Mouse (Mus musculus) MEL (cell line): ENCODE measurements around the gene A1bg. TPM values are rescaled to one million over a fixed set of nuclear protein-coding genes. Genes with fewer than 3 reads are reported as not detected.

ENCODE experiments used
- DNase-seq: peaks from one replicate; pipeline ENCODE4 v3.0.0; 2011; ENCODE audit warnings: low read depth, low spot score
- H3K27ac ChIP-seq: 2 replicates; pipeline ENCODE4 v1.5.1; 2012; ENCODE audit warnings: low read depth, mild to moderate bottlenecking, control low read depth, low read length, moderate library complexity; ENCODE audit not compliant: control insufficient read depth
- H3K27me3 ChIP-seq, 2 experiments: fragments of 150-350 bp in 1 of 2; sonication (generic) in 1 of 2; 2 replicates each; pipeline ENCODE4 v1.6.1; 2012; ENCODE audit warnings: low read length in 2 of 2, mild to moderate bottlenecking in 2 of 2, improper control_type of control experiment in 1 of 2, moderate library complexity in 1 of 2; ENCODE audit not compliant: insufficient read depth in 2 of 2, control insufficient read depth in 1 of 2
- H3K36me3 ChIP-seq, 2 experiments: 2 replicates each; pipeline ENCODE4 v1.6.1; 2012 to 2014; ENCODE audit warnings: low read length in 2 of 2, improper control_type of control experiment in 1 of 2, inconsistent platforms in 1 of 2, mild to moderate bottlenecking in 1 of 2; ENCODE audit not compliant: insufficient read depth in 2 of 2, control insufficient read depth in 1 of 2
- H3K4me1 ChIP-seq, 2 experiments: fragments of 150-350 bp in 1 of 2; sonication (generic) in 1 of 2; 2 replicates each; pipeline ENCODE4 v1.6.1; 2012; ENCODE audit warnings: low read length in 2 of 2, improper control_type of control experiment in 1 of 2, mild to moderate bottlenecking in 1 of 2; ENCODE audit not compliant: insufficient read depth in 2 of 2, control insufficient read depth in 1 of 2
- H3K4me3 ChIP-seq, 2 experiments: fragments of 150-350 bp in 1 of 2; sonication (generic) in 1 of 2; 2 replicates each; pipeline ENCODE4 v1.5.1; 2012; ENCODE audit warnings: low read depth in 2 of 2, low read length in 2 of 2, mild to moderate bottlenecking in 2 of 2, moderate library complexity in 2 of 2, control low read depth in 1 of 2, improper control_type of control experiment in 1 of 2; ENCODE audit not compliant: control insufficient read depth in 1 of 2, insufficient read depth in 1 of 2
- H3K79me2 ChIP-seq: 2 replicates; pipeline ENCODE4 v1.6.1; 2012; ENCODE audit warnings: mild to moderate bottlenecking, low read length, moderate library complexity; ENCODE audit not compliant: control insufficient read depth, poor library complexity, insufficient read depth
- H3K9ac ChIP-seq: 2 replicates; pipeline ENCODE4 v1.6.1; 2012; ENCODE audit warnings: low read depth, mild to moderate bottlenecking, control low read depth, low read length, moderate library complexity; ENCODE audit not compliant: control insufficient read depth, poor library complexity, severe bottlenecking
- H3K9me3 ChIP-seq: fragments of 150-350 bp; sonication (generic); replicated peaks from 2 replicates; pipeline ENCODE4 v1.6.1; 2012; ENCODE audit warnings: mild to moderate bottlenecking, low read length, improper control_type of control experiment, moderate library complexity; ENCODE audit not compliant: insufficient read depth
- CHD2 ChIP-seq: IDR thresholded peaks from 2 replicates; pipeline ENCODE4 v1.6.1; 2011; ENCODE audit warnings: low read length, improper control_type of control experiment
- E2F4 ChIP-seq: IDR thresholded peaks from 2 replicates; pipeline ENCODE4 v1.6.1; 2011; ENCODE audit warnings: low read depth, low read length, improper control_type of control experiment, borderline replicate concordance
- ELF1 ChIP-seq: IDR thresholded peaks from 2 replicates; pipeline ENCODE4 v1.6.1; 2014; ENCODE audit warnings: low read depth, mild to moderate bottlenecking, inconsistent platforms, low read length, improper control_type of control experiment, moderate library complexity
- GABPA ChIP-seq: IDR thresholded peaks from 2 replicates; pipeline ENCODE4 v1.6.1; 2012; ENCODE audit warnings: low read depth, mild to moderate bottlenecking, inconsistent platforms, low read length, improper control_type of control experiment, moderate library complexity
- JUND ChIP-seq: IDR thresholded peaks from 2 replicates; pipeline ENCODE4 v1.6.1; 2011; ENCODE audit warnings: low read depth, mild to moderate bottlenecking, improper control_type of control experiment, low read length
- MAFK ChIP-seq: IDR thresholded peaks from 2 replicates; pipeline ENCODE4 v1.6.1; 2011; ENCODE audit warnings: low read depth, mild to moderate bottlenecking, low read length, improper control_type of control experiment, borderline replicate concordance
- MAX ChIP-seq: IDR thresholded peaks from 2 replicates; pipeline ENCODE4 v1.6.1; 2011; ENCODE audit warnings: low read length, improper control_type of control experiment
- MEF2A ChIP-seq: IDR thresholded peaks from 2 replicates; pipeline ENCODE4 v1.6.1; 2014; ENCODE audit warnings: low read depth, mild to moderate bottlenecking, inconsistent platforms, low read length, improper control_type of control experiment; ENCODE audit not compliant: poor library complexity, insufficient replicate concordance, severe bottlenecking; ENCODE audit errors: extremely low read depth
- NELFE ChIP-seq: IDR thresholded peaks from 2 replicates; pipeline ENCODE4 v1.6.1; 2011; ENCODE audit warnings: low read depth, low read length, improper control_type of control experiment
- POLR2A ChIP-seq, 2 experiments: IDR thresholded peaks; 2 replicates each; pipeline ENCODE4 v1.6.1; 2011 to 2012; ENCODE audit warnings: low read length in 2 of 2, mild to moderate bottlenecking in 2 of 2, control low read depth in 1 of 2, improper control_type of control experiment in 1 of 2, low read depth in 1 of 2, moderate library complexity in 1 of 2; ENCODE audit not compliant: control insufficient read depth in 1 of 2, insufficient read depth in 1 of 2, poor library complexity in 1 of 2
- SIN3A ChIP-seq: IDR thresholded peaks from 2 replicates; pipeline ENCODE4 v1.6.1; 2012; ENCODE audit warnings: low read length, improper control_type of control experiment, inconsistent platforms
- SMC3 ChIP-seq: IDR thresholded peaks from 2 replicates; pipeline ENCODE4 v1.6.1; 2011; ENCODE audit warnings: low read depth, low read length, improper control_type of control experiment
- TAL1 ChIP-seq: IDR thresholded peaks from 2 replicates; pipeline ENCODE4 v1.6.1; 2012; ENCODE audit warnings: mild to moderate bottlenecking, inconsistent platforms, low read length, moderate library complexity, mixed read lengths
- TBP ChIP-seq: IDR thresholded peaks from 2 replicates; pipeline ENCODE4 v1.8.0; 2011; ENCODE audit warnings: low read depth, low read length, improper control_type of control experiment
- TCF12 ChIP-seq: IDR thresholded peaks from 2 replicates; pipeline ENCODE4 v1.6.1; 2014; ENCODE audit warnings: low read depth, mild to moderate bottlenecking, inconsistent platforms, low read length, improper control_type of control experiment, moderate library complexity
- UBTF ChIP-seq: IDR thresholded peaks from 2 replicates; pipeline ENCODE4 v1.6.1; 2012; ENCODE audit warnings: low read depth, mild to moderate bottlenecking, inconsistent platforms, low read length, improper control_type of control experiment, moderate library complexity, borderline replicate concordance; ENCODE audit not compliant: insufficient read depth
- USF2 ChIP-seq, 2 experiments: IDR thresholded peaks; 2 replicates each; pipeline ENCODE4 v1.6.1; 2011 to 2012; ENCODE audit warnings: improper control_type of control experiment in 2 of 2, low read length in 2 of 2, borderline replicate concordance in 1 of 2, inconsistent platforms in 1 of 2, low read depth in 1 of 2, mild to moderate bottlenecking in 1 of 2; ENCODE audit not compliant: insufficient read depth in 1 of 2
- ZC3H11A ChIP-seq: IDR thresholded peaks from 2 replicates; pipeline ENCODE4 v1.6.1; 2012; ENCODE audit warnings: low read depth, mild to moderate bottlenecking, inconsistent platforms, low read length, improper control_type of control experiment
- polyA plus RNA-seq, 2 experiments: library from polyadenylated mRNA; stranded (reverse) in 1 of 2; unstranded in 1 of 2; fragments of >175 nt in 1 of 2; fragments of >200 nt in 1 of 2; gene quantifications; 2 replicates each; pipeline versions ENCODE4 v1.2.1 to v1.2.4; 2012; ENCODE audit warnings: low replicate concordance in 2 of 2, low read depth in 1 of 2; ENCODE audit not compliant: insufficient read length in 2 of 2, insufficient read depth in 1 of 2, missing spikeins in 1 of 2
- total RNA-seq: library from RNA; depleted of rRNA; stranded (reverse); fragments of 300-350 nt; gene quantifications from 2 replicates; pipeline ENCODE4 v1.2.3, GENCODE M21; 2012

A1bg gene
- total and polyA plus RNA-seq, 3 experiments = not detected

DNA sequence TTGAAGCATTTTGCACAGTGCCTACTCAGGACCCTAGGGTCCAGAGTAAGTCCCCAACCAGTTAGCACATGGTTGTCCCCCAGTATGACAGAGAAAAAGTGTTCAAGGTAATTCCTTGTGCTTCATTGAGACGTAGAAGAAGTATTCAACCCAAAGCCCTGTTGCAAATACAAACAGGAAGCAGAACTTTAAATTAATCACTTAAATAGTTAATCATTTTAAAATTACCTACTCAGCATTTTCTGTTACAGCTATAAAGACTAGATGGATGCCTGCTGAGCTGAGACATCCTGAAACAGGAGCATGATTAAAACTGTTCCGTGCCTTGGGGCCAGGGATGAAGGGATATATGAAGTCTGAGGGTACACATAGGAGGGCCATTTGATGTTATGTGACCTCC lies 26.8 kb downstream of the A1bg start:
- H3K79me2 ChIP-seq = no peaks in the 10 kb centered on the region

DNA sequence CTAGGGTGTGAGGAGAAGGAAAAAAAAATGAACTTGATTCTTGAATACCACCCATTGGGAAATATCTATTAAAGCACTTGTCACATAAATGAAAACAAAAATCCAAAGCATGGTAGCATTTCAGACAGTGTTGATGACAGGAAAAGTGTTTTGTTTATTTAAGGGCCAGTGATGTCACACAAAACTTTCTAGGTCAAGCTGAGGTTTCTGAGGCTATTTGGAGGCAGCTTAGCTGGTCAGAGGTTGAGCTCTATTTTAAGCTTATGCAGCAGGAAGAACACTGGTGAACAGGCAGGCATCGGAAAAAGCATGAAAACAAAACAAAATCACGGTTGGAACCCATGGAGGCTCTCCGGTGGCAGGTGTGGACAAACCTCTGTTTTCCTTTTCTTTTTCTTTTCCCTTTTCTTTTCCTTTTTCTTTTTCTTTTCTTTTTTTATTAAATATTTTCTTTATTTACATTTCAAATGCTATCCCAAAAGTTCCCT lies 29.8 kb downstream of the A1bg start:
- no peaks in the 10 kb centered on the region for H3K4me1 ChIP-seq
- TF ChIP-seq TCF12 (no peak), TAL1 (no peak), TBP (no peak), NELFE (no peak), USF2 (IDR thresholded peaks at IDR 0.05; ENCODE audit: borderline replicate concordance in 1 of 2, insufficient read depth in 1 of 2, low read depth in 1 of 2, low read length in 2 of 2) (no peak), SIN3A (no peak), CHD2 (no peak), E2F4 (no peak), POLR2A (IDR thresholded peaks at IDR 0.05; ENCODE audit: control insufficient read depth in 1 of 2, insufficient read depth in 1 of 2, low read depth in 1 of 2, low read length in 2 of 2, poor library complexity in 1 of 2) (no peak), MAFK (no peak), MEF2A (no peak), UBTF (no peak), SMC3 (no peak)
- TF ChIP-seq, all 39 proteins: peak for 0

More for the DNA sequence above, 26.8 kb downstream of the A1bg start:
- Histone ChIP-seq H3K27me3 (no peaks in the 10 kb centered on the region), H3K9ac (no peak overlapping the region), H3K36me3 (no peaks in the 10 kb centered on the region), H3K27ac (no peak overlapping the region), H3K9me3 (no peaks in the 10 kb centered on the region; the same call in 1 of the 2 replicates), H3K4me1 (no peaks in the 10 kb centered on the region), H3K4me3 (no peak overlapping the region)
- DNase-seq = no peak
- TF ChIP-seq USF2 (IDR thresholded peaks at IDR 0.05; ENCODE audit: borderline replicate concordance in 1 of 2, insufficient read depth in 1 of 2, low read depth in 1 of 2, low read length in 2 of 2) = no peak

DNA sequence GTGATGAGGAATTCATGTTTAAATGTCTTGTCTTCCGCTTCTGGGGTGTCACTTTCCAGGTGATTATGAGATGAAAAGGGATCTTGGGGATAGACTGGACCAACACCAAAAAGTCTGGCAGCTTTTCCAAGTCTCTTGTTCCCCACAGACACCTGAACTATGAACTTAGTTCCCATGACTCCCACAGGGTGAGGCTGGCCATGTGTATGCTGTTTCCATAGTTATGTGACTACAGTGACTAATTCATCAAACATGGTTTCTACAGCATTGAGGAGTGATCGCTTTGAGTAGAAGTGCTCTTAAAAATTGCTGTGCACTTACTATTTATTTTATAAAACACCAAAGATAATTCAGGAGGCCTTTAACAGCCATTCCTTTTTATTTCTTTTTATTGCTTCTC lies 34.1 kb downstream of the A1bg start:
- no peak overlapping the region for H3K27ac ChIP-seq
- no peaks in the 10 kb centered on the region for H3K27me3 ChIP-seq
- H3K4me3 ChIP-seq = no peak overlapping the region
- no peaks in the 10 kb centered on the region; the same call in 1 of the 2 replicates for H3K9me3 ChIP-seq
- no peaks in the 10 kb centered on the region for H3K4me1 ChIP-seq
- H3K36me3 ChIP-seq = no peaks in the 10 kb centered on the region
- TF ChIP-seq ELF1 (no peak), MAX (no peak), JUND (no peak), GABPA (no peak), ZC3H11A (no peak)
- no peaks in the 10 kb centered on the region for H3K79me2 ChIP-seq
- no peak overlapping the region for H3K9ac ChIP-seq
- no peak for DNase-seq

More for the DNA sequence above, 29.8 kb downstream of the A1bg start:
- Histone ChIP-seq H3K27ac (no peak overlapping the region), H3K79me2 (no peaks in the 10 kb centered on the region), H3K36me3 (no peaks in the 10 kb centered on the region), H3K9me3 (no peaks in the 10 kb centered on the region; the same call in 1 of the 2 replicates), H3K4me3 (no peak overlapping the region), H3K27me3 (no peaks in the 10 kb centered on the region), H3K9ac (no peak overlapping the region)
- no peak for DNase-seq
